Mouse (Mus musculus): ENCODE results near the gene Sympk.

- no peak for TF ChIP-seq CTCF (IDR thresholded peaks at IDR 0.05; ENCODE audit: borderline replicate concordance, insufficient read depth, low read depth, low read length)
- no peak for TF ChIP-seq POLR2A (IDR thresholded peaks at IDR 0.05; ENCODE audit: borderline replicate concordance, insufficient read depth, low read length)
Measured at GRCm38 (mm10) chr7:19053136-19053532, 29.0 kb downstream of the Sympk start.

Data from cerebellum, adult 2 months (tissue).